Mouse (Mus musculus): ENCODE measurements around the gene Rhox4a2.
"Not testable (repeated sequence)": the region's sequence is repeated elsewhere in the genome, so short reads cannot be mapped to it uniquely, and the experiment has no call there.

Rhox4a2 gene

DNA sequence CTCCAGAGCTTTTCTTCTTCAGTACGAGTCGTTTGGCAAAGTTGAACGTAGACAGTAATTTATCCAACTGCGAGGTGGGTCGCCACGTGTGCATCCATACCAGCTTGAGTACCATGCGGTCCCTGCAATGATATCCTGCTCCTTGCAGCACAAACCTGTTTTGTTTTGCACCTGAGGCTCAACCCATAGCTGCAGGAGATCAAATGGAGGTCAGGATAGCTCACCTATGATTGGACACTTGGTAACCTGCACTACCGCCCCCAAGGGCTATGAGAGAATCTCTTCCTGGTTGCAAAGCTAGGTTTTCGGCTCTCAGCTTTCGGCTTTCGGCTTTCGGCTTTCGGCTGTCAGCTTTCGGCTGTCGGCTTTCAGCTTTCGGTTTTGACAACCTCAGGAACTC lies at the start of gene Rhox4a2:
TSS of gene Rhox4a2 (plus strand) at position 301 of the 400 bp plus-strand sequence.
- not testable (repeated sequence) for DNase-seq (ENCODE audit: low spot score in 2 of 2)

DNA sequence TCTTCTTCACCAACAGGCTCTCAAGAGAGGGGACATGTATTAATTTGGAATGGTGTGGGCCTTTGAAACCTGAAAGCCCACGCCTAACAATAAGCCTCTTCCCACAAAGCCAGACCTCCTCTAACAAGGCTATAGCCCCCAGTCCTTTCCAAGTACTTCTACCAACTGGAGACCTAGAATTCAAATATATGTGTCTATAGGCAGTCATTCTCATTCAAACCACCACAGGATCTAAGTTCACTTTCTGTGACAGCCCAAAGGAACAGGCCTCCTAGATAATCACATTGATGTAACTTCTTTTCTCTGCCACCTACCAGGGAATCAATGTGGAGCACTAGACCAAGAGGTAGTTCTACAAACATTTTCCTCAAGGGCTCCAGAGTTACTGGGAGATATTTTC lies 10.9 kb upstream of the Rhox4a2 start, which contains the start of gene Rhox3a2:
TSS of gene Rhox3a2 (plus strand) at position 301 of the 400 bp plus-strand sequence.
- DNase-seq (ENCODE audit: low spot score in 2 of 2): not testable (repeated sequence)

DNA sequence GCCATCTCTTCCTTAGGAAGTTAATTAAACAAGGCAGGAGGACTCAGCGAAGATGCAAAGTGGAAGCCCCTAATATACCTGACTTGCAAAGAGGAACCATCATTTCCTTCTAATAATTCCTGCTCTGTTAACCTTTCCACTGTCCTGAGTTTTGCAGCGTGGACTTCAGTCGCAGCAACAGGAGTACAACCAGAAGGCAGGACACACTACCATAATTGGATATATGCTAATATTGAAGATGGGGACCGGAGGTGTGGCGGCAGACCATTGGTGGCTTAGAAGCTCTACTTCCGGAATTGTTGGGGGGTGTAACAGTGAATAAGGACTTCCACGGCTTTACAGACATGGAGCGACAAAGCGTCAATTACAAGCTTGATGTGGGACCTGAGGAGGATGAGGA lies 21.1 kb downstream of the Rhox4a2 start, which contains the start of gene Rhox2b:
TSS of gene Rhox2b (plus strand) at position 301 of the 400 bp plus-strand sequence.
- not testable (repeated sequence) for DNase-seq (ENCODE audit: low spot score in 2 of 2)

DNA sequence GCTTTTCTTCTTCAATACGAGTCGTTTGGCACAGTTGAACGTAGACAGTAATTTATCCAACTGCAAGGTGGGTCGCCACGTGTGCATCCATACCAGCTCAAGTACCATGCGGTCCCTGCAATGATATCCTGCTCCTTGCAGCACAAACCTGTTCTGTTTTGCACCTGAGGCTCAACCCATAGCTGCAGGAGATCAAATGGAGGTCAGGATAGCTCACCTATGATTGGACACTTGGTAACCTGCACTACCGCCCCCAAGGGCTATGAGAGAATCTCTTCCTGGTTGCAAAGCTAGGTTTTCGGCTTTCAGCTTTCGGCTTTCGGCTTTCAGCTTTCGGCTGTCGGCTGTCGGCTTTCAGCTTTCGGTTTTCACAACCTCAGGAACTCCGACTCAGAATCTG lies 41.5 kb downstream of the Rhox4a2 start, which contains the start of gene Rhox4b:
TSS of gene Rhox4b (plus strand) at position 301 of the 400 bp plus-strand sequence.
- DNase-seq (ENCODE audit: low spot score in 2 of 2): not testable (repeated sequence)
